Mouse (Mus musculus): ENCODE data around the gene Nudt2. TPM values are rescaled to one million over a fixed set of nuclear protein-coding genes. Genes with fewer than 3 reads are reported as not detected.
A peak's percentile ranks its signal among the peaks of the same experiment; 100 is the strongest.
"Not testable (repeated sequence)": the region's sequence is repeated elsewhere in the genome, so short reads cannot be mapped to it uniquely, and the experiment has no call there.

Gene Nudt2
- total and polyA plus RNA-seq, 3 experiments = 27.5 to 30.8 (median 28.9) TPM

GRCm38 (mm10) chr4:41460690-41461089, 4.3 kb upstream of the Nudt2 start:
- Histone ChIP-seq H3K36me3 (ENCODE audit: control insufficient read depth, insufficient read depth, low read length) (no peaks in the 10 kb centered on the region), H3K79me2 (replicated peaks; ENCODE audit: control insufficient read depth, insufficient read depth, low read length) (no peaks in the 10 kb centered on the region), H3K4me3 (no peak overlapping the region), H3K27me3 (ENCODE audit: control insufficient read depth, insufficient read depth, low read length) (no peaks in the 10 kb centered on the region), H3K27ac (no peak overlapping the region), H3K9ac (ENCODE audit: low read depth, low read length) (no peak overlapping the region), H3K4me1 (ENCODE audit: control insufficient read depth, insufficient read depth, low read length) (peaks cover 2% of the 10 kb centered on the region)
- intact Hi-C loops (cut with DNase I) = loop anchor here (10.0 kb wide), 1 partner anchor 736 kb away; the partner anchor contains the start of gene Dnaja1
- WGBS = 90% methylated on average over 1 of the region's 1 CpGs
- no peak for DNase-seq
- TF ChIP-seq EP300 (IDR thresholded peaks at IDR 0.05; ENCODE audit: insufficient read depth, low read depth, low read length) = no peak
- no peak for TF ChIP-seq POLR2A (IDR thresholded peaks at IDR 0.05; ENCODE audit: insufficient read depth, low read depth, low read length)
- TF ChIP-seq CTCF (IDR thresholded peaks at IDR 0.05) = no peak

GRCm38 (mm10) chr4:41463051-41463738, 1.8 kb upstream of the Nudt2 start:
- DNase-seq; H3K27ac ChIP-seq; H3K4me1 ChIP-seq (ENCODE audit: control insufficient read depth, insufficient read depth, low read length); H3K36me3 ChIP-seq (ENCODE audit: control insufficient read depth, insufficient read depth, low read length); H3K79me2 ChIP-seq (replicated peaks; ENCODE audit: control insufficient read depth, insufficient read depth, low read length); H3K9ac ChIP-seq (ENCODE audit: low read depth, low read length); H3K27me3 ChIP-seq (ENCODE audit: control insufficient read depth, insufficient read depth, low read length); H3K4me3 ChIP-seq: not testable (repeated sequence)
- 28% methylated on average over 3 of the region's 3 CpGs for WGBS
- intact Hi-C loops (cut with DNase I) = loop anchor here (10.0 kb wide), 1 partner anchor 738 kb away; the partner anchor contains the start of gene Dnaja1

- Histone ChIP-seq H3K79me2 (replicated peaks; ENCODE audit: control insufficient read depth, insufficient read depth, low read length) (no peaks in the 10 kb centered on the region), H3K9ac (ENCODE audit: low read depth, low read length) (peak overlapping the region; percentile 78), H3K27me3 (ENCODE audit: control insufficient read depth, insufficient read depth, low read length) (no peaks in the 10 kb centered on the region), H3K4me3 (peak overlapping the region; percentile 90), H3K4me1 (ENCODE audit: control insufficient read depth, insufficient read depth, low read length) (peaks cover 2% of the 10 kb centered on the region), H3K27ac (peak overlapping the region; percentile 79), H3K36me3 (ENCODE audit: control insufficient read depth, insufficient read depth, low read length) (no peaks in the 10 kb centered on the region; the same call in 1 of the 2 replicates)
- intact Hi-C loops (cut with DNase I) = loop anchor here (5.0 to 10.0 kb wide), 3 partner anchors 87 to 740 kb away; partner anchors contain the start of gene Dnaja1
- WGBS = 5% methylated on average over 17 of the region's 17 CpGs
- no peak for DNase-seq
- TF ChIP-seq POLR2A (IDR thresholded peaks at IDR 0.05; ENCODE audit: insufficient read depth, low read depth, low read length) (no peak), CTCF (IDR thresholded peaks at IDR 0.05) (no peak), EP300 (IDR thresholded peaks at IDR 0.05; ENCODE audit: insufficient read depth, low read depth, low read length) (no peak)
Observed at GRCm38 (mm10) chr4:41465287-41465665, 325 bp downstream of the Nudt2 start.

GRCm38 (mm10) chr4:41468396-41469080, 3.6 kb downstream of the Nudt2 start:
- H3K36me3 ChIP-seq (ENCODE audit: control insufficient read depth, insufficient read depth, low read length) = no peaks in the 10 kb centered on the region; the same call in 1 of the 2 replicates
- H3K79me2 ChIP-seq (replicated peaks; ENCODE audit: control insufficient read depth, insufficient read depth, low read length) = no peaks in the 10 kb centered on the region
- 49% methylated on average over 17 of the region's 17 CpGs for WGBS
- H3K27ac ChIP-seq = 0 out of 2 replicates have a peak overlapping the region, but pooled peaks have one; percentile 13
- H3K9ac ChIP-seq (ENCODE audit: low read depth, low read length) = no peak overlapping the region
- TF ChIP-seq EP300 (IDR thresholded peaks at IDR 0.05; ENCODE audit: insufficient read depth, low read depth, low read length) (0 out of 2 replicates have a peak, but pooled peaks have one; percentile 37), POLR2A (IDR thresholded peaks at IDR 0.05; ENCODE audit: insufficient read depth, low read depth, low read length) (no peak), CTCF (IDR thresholded peaks at IDR 0.05) (peak; percentile 83)
- intact Hi-C loops (cut with DNase I) = loop anchor here (1.0 to 10.0 kb wide), 7 partner anchors 34 to 744 kb away; partner anchors contain the start of gene Dnaja1
- no peak overlapping the region for H3K4me3 ChIP-seq
- H3K27me3 ChIP-seq (ENCODE audit: control insufficient read depth, insufficient read depth, low read length) = no peaks in the 10 kb centered on the region
- peaks cover 2% of the 10 kb centered on the region for H3K4me1 ChIP-seq (ENCODE audit: control insufficient read depth, insufficient read depth, low read length)
- peak; percentile 66 to 72 for DNase-seq

GRCm38 (mm10) chr4:41469199-41469598, 4.2 kb downstream of the Nudt2 start:
- no peak overlapping the region for H3K4me3 ChIP-seq
- H3K4me1 ChIP-seq (ENCODE audit: control insufficient read depth, insufficient read depth, low read length) = no peaks in the 10 kb centered on the region; the same call in none of the 2 replicates
- no peaks in the 10 kb centered on the region; the same call in 1 of the 2 replicates for H3K36me3 ChIP-seq (ENCODE audit: control insufficient read depth, insufficient read depth, low read length)
- DNase-seq = no peak
- H3K27me3 ChIP-seq (ENCODE audit: control insufficient read depth, insufficient read depth, low read length) = no peaks in the 10 kb centered on the region
- WGBS = 76% methylated on average over 10 of the region's 10 CpGs
- no peaks in the 10 kb centered on the region for H3K79me2 ChIP-seq (replicated peaks; ENCODE audit: control insufficient read depth, insufficient read depth, low read length)
- intact Hi-C loops (cut with DNase I) = loop anchor here (2.0 to 10.0 kb wide), 5 partner anchors 83 to 744 kb away; partner anchors contain the start of gene Dnaja1
- no peak for TF ChIP-seq CTCF (IDR thresholded peaks at IDR 0.05)
- TF ChIP-seq EP300 (IDR thresholded peaks at IDR 0.05; ENCODE audit: insufficient read depth, low read depth, low read length) = no peak
- TF ChIP-seq POLR2A (IDR thresholded peaks at IDR 0.05; ENCODE audit: insufficient read depth, low read depth, low read length) = no peak
- H3K9ac ChIP-seq (ENCODE audit: low read depth, low read length) = no peak overlapping the region
- no peak overlapping the region for H3K27ac ChIP-seq
